Mouse (Mus musculus) neural tube, embryonic 12.5 days (tissue): ENCODE data around the gene Gm49395. TPM values are rescaled to one million over a fixed set of nuclear protein-coding genes. Genes with fewer than 3 reads are reported as not detected.

Source experiments
- ATAC-seq: fragments of 200-750 bp; cut with Nextera tagmentation; 2 replicates; pipeline ENCODE4 v1.8.0; 2017; ENCODE audit warnings: low read depth, mild to moderate bottlenecking, moderate TSS enrichment, moderate library complexity; ENCODE audit not compliant: low FRiP score
- H3K27ac ChIP-seq: fragments of 300-500 bp; sonication (generic); 2 replicates; pipeline ENCODE4 v1.5.1; 2016
- H3K27me3 ChIP-seq: fragments of 300-500 bp; sonication (generic); replicated peaks from 2 replicates; pipeline ENCODE4 v1.6.1; 2016; ENCODE audit warnings: mild to moderate bottlenecking
- H3K36me3 ChIP-seq: fragments of 300-500 bp; sonication (generic); 2 replicates; pipeline ENCODE4 v1.6.1; 2016; ENCODE audit warnings: mild to moderate bottlenecking
- H3K4me1 ChIP-seq: fragments of 300-500 bp; sonication (generic); 2 replicates; pipeline ENCODE4 v1.6.1; 2016
- H3K4me2 ChIP-seq: fragments of 300-500 bp; sonication (generic); replicated peaks from 2 replicates; pipeline ENCODE4 v1.6.1; 2016; ENCODE audit warnings: mild to moderate bottlenecking
- H3K4me3 ChIP-seq: fragments of 300-500 bp; sonication (generic); 2 replicates; pipeline ENCODE4 v1.5.1; 2016
- H3K9ac ChIP-seq: fragments of 300-500 bp; sonication (generic); 2 replicates; pipeline ENCODE4 v1.6.1; 2016; ENCODE audit warnings: mild to moderate bottlenecking
- H3K9me3 ChIP-seq: fragments of 300-500 bp; sonication (generic); 2 replicates; pipeline ENCODE4 v1.6.1; 2016; ENCODE audit warnings: mild to moderate bottlenecking
- WGBS: fragments of 180-500 bp; shearing (Covaris S2); methylation state at CpG from one replicate; pipeline ENCODE4 v1.1.7; 2016; 5-methylcytosine and 5-hydroxymethylcytosine counted together
- polyA plus RNA-seq: library from polyadenylated mRNA; unstranded; fragments of >200 nt; fragmentation: Nextera tagmentation; extraction: Ambion mirVana; gene quantifications from 2 replicates; pipeline ENCODE4 v1.2.1, GENCODE M21; 2016

Gm49395 gene
- polyA plus RNA-seq, 1 experiment from 2014 or later: 2.7 TPM

GRCm38 (mm10) chr13:115033135-115033534, 68.6 kb downstream of the Gm49395 start:
- Histone ChIP-seq H3K27me3 (no peaks in the 10 kb centered on the region), H3K9me3 (no peaks in the 10 kb centered on the region), H3K27ac (no peak overlapping the region), H3K4me1 (no peaks in the 10 kb centered on the region), H3K36me3 (no peaks in the 10 kb centered on the region), H3K4me3 (no peak overlapping the region), H3K4me2 (no peak overlapping the region), H3K9ac (no peak overlapping the region)
- 86% methylated on average over 2 of the region's 2 CpGs for WGBS
- ATAC-seq: no peak

GRCm38 (mm10) chr13:115031177-115032000, 70.3 kb downstream of the Gm49395 start:
- no peak for ATAC-seq

DNA sequence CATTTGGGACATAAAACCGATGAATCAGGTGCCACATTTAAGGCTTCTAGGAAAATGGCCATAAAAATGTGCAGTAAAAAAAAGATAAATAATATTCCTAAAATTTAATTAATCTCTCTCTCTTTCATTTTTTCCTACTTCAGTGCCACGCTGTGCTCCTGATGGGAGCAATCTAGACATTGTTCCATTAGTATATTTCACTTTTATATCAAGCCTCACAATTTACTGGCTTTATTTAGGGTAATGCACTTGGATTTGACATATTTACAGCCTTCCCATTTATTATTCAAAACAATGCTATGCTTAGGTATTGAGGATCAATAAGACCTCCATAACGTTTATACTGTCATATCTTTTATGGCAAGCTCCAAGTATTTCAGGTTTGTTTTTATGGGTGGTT, 76.3 kb downstream of the Gm49395 start:
- 76% methylated on average over 3 of the region's 3 CpGs for WGBS
- Histone ChIP-seq H3K9me3 (no peaks in the 10 kb centered on the region), H3K4me1 (no peaks in the 10 kb centered on the region), H3K9ac (no peak overlapping the region), H3K27ac (no peak overlapping the region), H3K36me3 (no peaks in the 10 kb centered on the region), H3K27me3 (no peaks in the 10 kb centered on the region), H3K4me3 (no peak overlapping the region), H3K4me2 (no peak overlapping the region)
- no peak; the same call in 1 of the 2 replicates for ATAC-seq

More at GRCm38 (mm10) chr13:115031177-115032000, 70.3 kb downstream of the Gm49395 start:
- no peak overlapping the region for H3K4me2 ChIP-seq
- no peaks in the 10 kb centered on the region for H3K4me1 ChIP-seq
- H3K36me3 ChIP-seq: no peaks in the 10 kb centered on the region
- no peaks in the 10 kb centered on the region for H3K9me3 ChIP-seq
- no peaks in the 10 kb centered on the region for H3K27me3 ChIP-seq
- 90% methylated on average over 17 of the region's 17 CpGs for WGBS
- H3K9ac ChIP-seq: no peak overlapping the region
- H3K27ac ChIP-seq: no peak overlapping the region
- H3K4me3 ChIP-seq: no peak overlapping the region

GRCm38 (mm10) chr13:115022117-115022787, 79.5 kb downstream of the Gm49395 start:
- H3K4me1 ChIP-seq: no peaks in the 10 kb centered on the region
- H3K9ac ChIP-seq: no peak overlapping the region
- ATAC-seq: no peak
- no peak overlapping the region for H3K4me3 ChIP-seq
- H3K9me3 ChIP-seq: no peaks in the 10 kb centered on the region
- H3K4me2 ChIP-seq: no peak overlapping the region
- no peaks in the 10 kb centered on the region for H3K36me3 ChIP-seq
- no peak overlapping the region for H3K27ac ChIP-seq
- H3K27me3 ChIP-seq: no peaks in the 10 kb centered on the region
- WGBS: 90% methylated on average over 6 of the region's 6 CpGs

- H3K27me3 ChIP-seq: no peaks in the 10 kb centered on the region
- WGBS: 87% methylated on average over 10 of the region's 10 CpGs
- no peak overlapping the region for H3K27ac ChIP-seq
- no peak for ATAC-seq
- H3K36me3 ChIP-seq: no peaks in the 10 kb centered on the region
- no peak overlapping the region for H3K9ac ChIP-seq
- H3K4me1 ChIP-seq: no peaks in the 10 kb centered on the region
- H3K4me2 ChIP-seq: no peak overlapping the region
- no peak overlapping the region for H3K4me3 ChIP-seq
- H3K9me3 ChIP-seq: no peaks in the 10 kb centered on the region
Observed at GRCm38 (mm10) chr13:115021411-115021810, 80.3 kb downstream of the Gm49395 start.

DNA sequence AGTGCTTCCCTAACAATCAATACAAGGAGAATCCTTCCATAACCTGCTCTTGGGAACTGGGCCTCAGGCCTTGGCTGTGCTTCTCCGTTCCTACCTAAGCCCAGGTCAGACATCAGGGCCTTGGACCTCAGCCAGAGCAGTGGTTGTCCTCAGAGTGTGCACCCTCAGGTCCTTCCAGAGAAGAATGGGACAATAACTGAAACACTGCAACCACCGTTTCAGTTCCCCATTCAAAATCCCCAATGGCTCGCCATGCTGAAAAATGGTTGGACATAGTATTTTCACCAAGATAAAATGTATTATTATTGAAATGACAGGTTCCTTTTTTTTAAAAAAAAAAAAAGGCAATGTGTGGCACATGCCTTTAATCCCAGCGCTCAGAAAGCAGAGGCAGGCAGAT, 81.0 kb downstream of the Gm49395 start:
- ATAC-seq: no peak
- H3K27me3 ChIP-seq: no peaks in the 10 kb centered on the region
- no peaks in the 10 kb centered on the region for H3K9me3 ChIP-seq
- H3K4me3 ChIP-seq: no peak overlapping the region
- 94% methylated on average over 4 of the region's 4 CpGs for WGBS
- no peaks in the 10 kb centered on the region for H3K4me1 ChIP-seq
- H3K4me2 ChIP-seq: no peak overlapping the region
- no peak overlapping the region for H3K9ac ChIP-seq
- H3K27ac ChIP-seq: no peak overlapping the region
- no peaks in the 10 kb centered on the region for H3K36me3 ChIP-seq

DNA sequence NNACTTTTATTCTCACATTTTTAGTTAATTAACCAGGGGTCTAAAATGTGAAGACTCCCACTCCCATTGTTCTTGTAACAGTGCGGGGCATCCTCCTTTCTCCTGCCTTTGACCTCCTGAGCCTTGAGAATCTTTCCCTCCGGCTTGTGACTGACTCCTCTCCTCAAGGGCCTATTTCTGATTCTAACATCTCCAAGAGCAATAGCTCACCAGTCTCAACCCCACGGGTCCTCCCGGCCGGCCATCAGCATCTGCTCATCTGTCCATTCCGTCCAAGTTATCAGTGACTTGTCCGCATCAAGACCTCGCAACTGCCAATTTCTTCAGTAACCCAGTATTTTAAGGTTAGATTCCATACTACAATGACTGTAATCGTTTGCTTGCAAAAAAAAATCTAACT, 84.2 kb downstream of the Gm49395 start:
- WGBS: 91% methylated on average over 9 of the region's 9 CpGs
- H3K4me1 ChIP-seq: no peaks in the 10 kb centered on the region
- H3K9me3 ChIP-seq: no peaks in the 10 kb centered on the region
- H3K27ac ChIP-seq: no peak overlapping the region
- H3K36me3 ChIP-seq: no peaks in the 10 kb centered on the region
- H3K4me2 ChIP-seq: no peak overlapping the region
- H3K27me3 ChIP-seq: no peaks in the 10 kb centered on the region
- ATAC-seq: no peak
- no peak overlapping the region for H3K4me3 ChIP-seq
- no peak overlapping the region for H3K9ac ChIP-seq

DNA sequence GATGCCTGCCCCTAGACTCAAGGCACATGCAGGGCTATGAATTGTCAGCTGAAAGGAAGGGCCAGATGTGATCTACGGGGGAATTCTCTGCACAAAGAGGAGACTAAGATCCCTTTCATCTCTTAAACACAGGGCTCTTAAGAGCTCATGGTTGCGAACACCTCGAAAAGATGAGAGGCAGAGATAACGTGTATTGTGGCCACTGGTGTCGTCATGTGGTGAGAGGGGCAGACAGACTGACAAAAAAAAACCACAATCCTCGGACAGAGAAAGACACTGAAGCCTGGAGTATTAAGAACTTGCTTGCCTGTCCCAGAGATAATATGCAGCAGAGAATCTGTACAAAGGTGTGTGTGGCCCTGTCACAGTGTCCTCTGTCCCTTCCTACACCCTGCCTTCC, 90.2 kb downstream of the Gm49395 start:
- H3K4me2 ChIP-seq: no peak overlapping the region
- H3K36me3 ChIP-seq: no peaks in the 10 kb centered on the region
- no peak for ATAC-seq
- no peaks in the 10 kb centered on the region for H3K9me3 ChIP-seq
- H3K27ac ChIP-seq: no peak overlapping the region
- no peak overlapping the region for H3K9ac ChIP-seq
- no peaks in the 10 kb centered on the region for H3K27me3 ChIP-seq
- WGBS: 63% methylated on average over 6 of the region's 6 CpGs
- no peak overlapping the region for H3K4me3 ChIP-seq
- no peaks in the 10 kb centered on the region for H3K4me1 ChIP-seq

- WGBS: 43% methylated on average over 9 of the region's 9 CpGs
- Histone ChIP-seq H3K9me3 (no peaks in the 10 kb centered on the region), H3K36me3 (no peaks in the 10 kb centered on the region), H3K27me3 (no peaks in the 10 kb centered on the region), H3K9ac (no peak overlapping the region), H3K4me3 (no peak overlapping the region), H3K27ac (no peak overlapping the region), H3K4me2 (no peak overlapping the region), H3K4me1 (0 out of 2 replicates have a peak, but pooled peaks cover 5% of the 10 kb centered on the region)
- ATAC-seq: no peak
Observed at GRCm38 (mm10) chr13:115006213-115006835, 95.4 kb downstream of the Gm49395 start.

- 0 out of 2 replicates have a peak, but pooled peaks cover 5% of the 10 kb centered on the region for H3K4me1 ChIP-seq
- 81% methylated on average over 6 of the region's 6 CpGs for WGBS
- no peak overlapping the region for H3K4me3 ChIP-seq
- no peak for ATAC-seq
- no peaks in the 10 kb centered on the region for H3K36me3 ChIP-seq
- no peak overlapping the region for H3K4me2 ChIP-seq
- no peaks in the 10 kb centered on the region for H3K9me3 ChIP-seq
- no peaks in the 10 kb centered on the region for H3K27me3 ChIP-seq
- no peak overlapping the region for H3K27ac ChIP-seq
- no peak overlapping the region for H3K9ac ChIP-seq
Observed at GRCm38 (mm10) chr13:115005342-115005741, 96.4 kb downstream of the Gm49395 start.

GRCm38 (mm10) chr13:115003444-115004053, 98.2 kb downstream of the Gm49395 start:
- Histone ChIP-seq H3K4me3 (no peak overlapping the region), H3K27me3 (no peaks in the 10 kb centered on the region), H3K9me3 (no peaks in the 10 kb centered on the region), H3K36me3 (no peaks in the 10 kb centered on the region), H3K4me1 (0 out of 2 replicates have a peak, but pooled peaks cover 5% of the 10 kb centered on the region), H3K9ac (no peak overlapping the region), H3K27ac (no peak overlapping the region), H3K4me2 (no peak overlapping the region)
- ATAC-seq: no peak
- WGBS: 57% methylated on average over 7 of the region's 7 CpGs

GRCm38 (mm10) chr13:115002837-115003236, 98.9 kb downstream of the Gm49395 start:
- no peaks in the 10 kb centered on the region for H3K36me3 ChIP-seq
- H3K9me3 ChIP-seq: no peaks in the 10 kb centered on the region
- H3K4me2 ChIP-seq: no peak overlapping the region
- no peak for ATAC-seq
- no peak overlapping the region for H3K9ac ChIP-seq
- 84% methylated on average over 3 of the region's 3 CpGs for WGBS
- 0 out of 2 replicates have a peak, but pooled peaks cover 5% of the 10 kb centered on the region for H3K4me1 ChIP-seq
- H3K27ac ChIP-seq: no peak overlapping the region
- no peak overlapping the region for H3K4me3 ChIP-seq
- no peaks in the 10 kb centered on the region for H3K27me3 ChIP-seq
